ENCODE assay signal across 24 mouse cellular contexts in the genomic region with DNA sequence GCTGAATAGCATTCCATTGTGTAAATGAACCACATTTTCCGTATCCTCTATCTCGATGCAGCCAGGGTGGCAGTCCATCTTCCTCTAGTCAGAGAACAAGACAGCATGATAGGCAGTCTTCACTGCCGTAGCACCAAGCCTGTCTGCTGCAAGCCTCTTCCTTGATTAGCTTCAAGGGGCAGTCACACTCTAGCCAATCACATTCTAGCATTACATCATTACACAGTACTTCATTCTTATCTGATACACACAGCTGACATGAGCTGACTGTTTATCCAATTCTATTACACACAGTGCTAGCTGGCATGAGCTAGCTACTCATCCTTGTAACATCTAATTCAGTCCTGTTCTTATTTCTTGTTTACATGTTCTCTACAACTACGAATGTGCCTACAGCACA.
DNase-seq lines count a peak whose midpoint lies in the region; ATAC-seq and TF ChIP-seq lines count a peak whose summit lies in the region.
"Had no signal": no experiment of that assay in that cellular context is flagged by ENCODE, and none has a peak within 500 bp of the region (broad histone marks: within the 10 kb centered on the region; RNA-seq: fewer than 3 reads in every experiment).

No protein-coding gene starts in this region.

- no peaks in the 10 kb centered on the region for H3K27me3 ChIP-seq in liver, embryonic 14.5 days (ENCODE audit: control insufficient read depth, insufficient read depth, low read length)
- H3K27me3 ChIP-seq in lung, postnatal 0 days (replicated peaks; ENCODE audit: insufficient read depth, low read length), result no peaks in the 10 kb centered on the region
- no peaks in the 10 kb centered on the region for H3K27me3 ChIP-seq in forebrain, postnatal 0 days (ENCODE audit: insufficient read depth, low read length)
- H3K27me3 ChIP-seq: embryonic facial prominence, embryonic 15.5 days; hindbrain, embryonic 12.5 days; Patski had no signal

- TF ChIP-seq EP300 in liver, embryonic 14.5 days (IDR thresholded peaks at IDR 0.05; ENCODE audit: low read depth), result no peak
- TF ChIP-seq EP300 in lung, postnatal 0 days (IDR thresholded peaks at IDR 0.05), result peak; percentile 24

- WGBS in liver, embryonic 14.5 days (ENCODE audit: insufficient replicate concordance), result 49% methylated on average over 4 of the region's 4 CpGs
- 45% methylated on average over 4 of the region's 4 CpGs for WGBS in lung, postnatal 0 days
- WGBS in lung, adult 2 months, result 37% methylated on average over 4 of the region's 4 CpGs
- WGBS in forebrain, postnatal 0 days, result 84% methylated on average over 4 of the region's 4 CpGs

- no peaks in the 10 kb centered on the region for H3K9me3 ChIP-seq in liver, embryonic 14.5 days (ENCODE audit: control insufficient read depth, low read length)
- no peaks in the 10 kb centered on the region for H3K9me3 ChIP-seq in lung, postnatal 0 days (ENCODE audit: low read length)
- no peaks in the 10 kb centered on the region for H3K9me3 ChIP-seq in forebrain, postnatal 0 days (ENCODE audit: low read length)
- H3K9me3 ChIP-seq: embryonic facial prominence, embryonic 15.5 days; heart, embryonic 10.5 days; hindbrain, embryonic 12.5 days had no signal

- DNase-seq in liver, embryonic 14.5 days (ENCODE audit: low read depth in 3 of 3, low spot score in 3 of 3), result no peak
- no peak for DNase-seq in liver
- DNase-seq in lung, postnatal 0 days (ENCODE audit: low spot score), result peak; percentile 44
- DNase-seq in lung, adult 2 months, result no peak
- DNase-seq in c-Kit-negative CD71-positive TER-119-positive erythroid progenitor cells, embryonic 14.5 days (ENCODE audit: low read depth, low spot score), result peak; percentile 5
- DNase-seq in forebrain, postnatal 0 days, result no peak
- DNase-seq in layer of hippocampus, adult 8-10 months (ENCODE audit: low spot score in 2 of 2), result no peak
- DNase-seq: adrenal gland, postnatal 14 days; cerebellum, adult 2 months; cerebellum, postnatal 10 days; embryo, embryonic 11 days; gastrocnemius, postnatal 36 days; heart, adult 11 months; heart, postnatal 10 days; heart, postnatal 4 days had no signal

- TF ChIP-seq CTCF in liver, embryonic 14.5 days (IDR thresholded peaks at IDR 0.05; ENCODE audit: low read depth), result no peak
- no peak for TF ChIP-seq CTCF in lung, postnatal 0 days (IDR thresholded peaks at IDR 0.05)
- TF ChIP-seq CTCF in lung, adult 2 months (IDR thresholded peaks at IDR 0.05; ENCODE audit: insufficient read depth, low read length), result no peak
- TF ChIP-seq CTCF in forebrain, postnatal 0 days (IDR thresholded peaks at IDR 0.05; ENCODE audit: low read depth), result no peak

- no peak overlapping the region for H3K4me2 ChIP-seq in liver, embryonic 14.5 days (ENCODE audit: low read depth)
- no peak overlapping the region for H3K4me2 ChIP-seq in lung, postnatal 0 days (replicated peaks; ENCODE audit: low read depth, low read length)
- no peak overlapping the region for H3K4me2 ChIP-seq in forebrain, postnatal 0 days (ENCODE audit: low read depth)
- H3K4me2 ChIP-seq: embryonic facial prominence, embryonic 15.5 days; hindbrain, embryonic 12.5 days had no signal

- peak; percentile 69 for ATAC-seq in liver, embryonic 14.5 days (ENCODE audit: insufficient read depth)
- ATAC-seq in lung, postnatal 0 days, result peak; percentile 83
- no peak for ATAC-seq in forebrain, postnatal 0 days
- ATAC-seq: activated CD4-positive, CD25-positive, alpha-beta regulatory T cell, adult 4 months; forebrain, embryonic 14.5 days; hindbrain, embryonic 16.5 days; Patski had no signal

- H3K4me3 ChIP-seq in liver, embryonic 14.5 days (ENCODE audit: insufficient read depth in 1 of 2, low read depth in 2 of 2, low read length in 2 of 2), result no peak overlapping the region
- no peak overlapping the region for H3K4me3 ChIP-seq in lung, postnatal 0 days (ENCODE audit: low read depth, low read length)
- H3K4me3 ChIP-seq in lung, adult 2 months (replicated peaks; ENCODE audit: extremely low read depth, low read depth, low read length), result no peak overlapping the region
- H3K4me3 ChIP-seq in forebrain, postnatal 0 days (ENCODE audit: low read depth, low read length), result no peak overlapping the region
- H3K4me3 ChIP-seq: embryonic facial prominence, embryonic 15.5 days; erythroblast, embryonic 14.5 days; forebrain, embryonic 10.5 days; heart, embryonic 10.5 days; hindbrain, embryonic 12.5 days had no signal

- no peaks in the 10 kb centered on the region for H3K4me1 ChIP-seq in liver, embryonic 14.5 days (replicated peaks; ENCODE audit: control insufficient read depth in 2 of 2, insufficient read depth in 2 of 2, low read length in 1 of 2)
- no peaks in the 10 kb centered on the region for H3K4me1 ChIP-seq in lung, postnatal 0 days (ENCODE audit: insufficient read depth, low read depth, low read length)
- no peaks in the 10 kb centered on the region for H3K4me1 ChIP-seq in lung, adult 2 months (ENCODE audit: control insufficient read depth, insufficient read depth, low read length)
- no peaks in the 10 kb centered on the region for H3K4me1 ChIP-seq in forebrain, postnatal 0 days (ENCODE audit: insufficient read depth)
- H3K4me1 ChIP-seq: embryonic facial prominence, embryonic 15.5 days; forebrain, embryonic 10.5 days; heart, embryonic 10.5 days; hindbrain, embryonic 12.5 days had no signal

- no peak overlapping the region for H3K27ac ChIP-seq in liver, embryonic 14.5 days
- no peak overlapping the region for H3K27ac ChIP-seq in lung, postnatal 0 days (ENCODE audit: low read length)
- H3K27ac ChIP-seq in forebrain, postnatal 0 days (ENCODE audit: low read depth, low read length), result no peak overlapping the region
- H3K27ac ChIP-seq: embryonic facial prominence, embryonic 15.5 days; forebrain, embryonic 10.5 days; heart, embryonic 10.5 days; hindbrain, embryonic 12.5 days had no signal

- H3K9ac ChIP-seq in liver, embryonic 14.5 days (replicated peaks), result no peak overlapping the region
- no peak overlapping the region for H3K9ac ChIP-seq in lung, postnatal 0 days (replicated peaks; ENCODE audit: low read depth)
- H3K9ac ChIP-seq in forebrain, postnatal 0 days, result no peak overlapping the region
- H3K9ac ChIP-seq: embryonic facial prominence, embryonic 15.5 days; hindbrain, embryonic 12.5 days had no signal

- no peak for TF ChIP-seq POLR2A in lung, adult 2 months (IDR thresholded peaks at IDR 0.05; ENCODE audit: borderline replicate concordance, extremely low read depth, low read depth, low read length)

- H3K36me3 ChIP-seq in liver, embryonic 14.5 days (replicated peaks; ENCODE audit: control insufficient read depth, insufficient read depth, low read depth), result no peaks in the 10 kb centered on the region
- no peaks in the 10 kb centered on the region for H3K36me3 ChIP-seq in lung, postnatal 0 days (ENCODE audit: insufficient read depth, low read length)
- H3K36me3 ChIP-seq in forebrain, postnatal 0 days (ENCODE audit: insufficient read depth), result no peaks in the 10 kb centered on the region
- H3K36me3 ChIP-seq: embryonic facial prominence, embryonic 15.5 days; forebrain, embryonic 10.5 days; heart, embryonic 10.5 days; hindbrain, embryonic 12.5 days had no signal

Comparison
In these comparisons a context has a peak if more than half of its experiments do, and no peak if none do; other contexts are left out.
1. DNase-seq: peak in lung, postnatal 0 days (single experiment) and c-Kit-negative CD71-positive TER-119-positive erythroid progenitor cells, embryonic 14.5 days (single experiment); none in liver, embryonic 14.5 days (0 of 3), liver (single experiment), lung, adult 2 months (single experiment), forebrain, postnatal 0 days (single experiment) and layer of hippocampus, adult 8-10 months (0 of 2).